Mouse (Mus musculus): ENCODE measurements at regions not wholly inside any gene's neighbourhood (a gene's known extent, or its start where the extent isn't known, plus 50 kb on each side); places are given as distances from the start of the nearest gene placed in this dataset.

DNA sequence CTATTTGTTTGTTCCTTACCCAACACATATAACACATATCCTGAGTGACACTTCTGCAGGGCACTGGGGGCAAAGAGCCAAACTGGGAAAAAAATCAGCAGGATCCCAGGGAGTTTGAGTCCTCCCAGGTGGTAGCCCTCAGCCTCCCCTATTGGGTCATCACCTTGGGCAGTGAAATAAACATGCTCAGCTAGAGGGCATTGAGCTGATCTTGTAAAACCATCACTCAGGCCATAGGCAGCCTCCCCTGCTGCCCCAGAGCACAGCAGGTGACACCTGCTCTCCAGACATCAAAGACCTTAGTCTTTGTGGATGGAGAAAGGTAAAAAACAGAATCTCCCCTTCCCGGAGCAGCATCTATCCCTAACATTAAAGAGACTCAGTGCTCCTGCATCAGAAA is 57.0 kb upstream of the Acsl3 start:
- no peak overlapping the region for H3K27ac ChIP-seq
- H3K4me1 ChIP-seq (replicated peaks; ENCODE audit: insufficient read depth, low read length): no peaks in the 10 kb centered on the region
- no peaks in the 10 kb centered on the region for H3K9me3 ChIP-seq (replicated peaks; ENCODE audit: low read length)
- ATAC-seq (replicated peaks; ENCODE audit: low FRiP score, low read depth) (no peak; the same call in 1 of the 2 replicates), DNase-seq (ENCODE audit: low spot score) (peak; percentile 21)
- no peak overlapping the region for H3K4me2 ChIP-seq (ENCODE audit: low read length)
- no peak overlapping the region for H3K9ac ChIP-seq (ENCODE audit: low read depth, low read length)
- no peak overlapping the region for H3K4me3 ChIP-seq (replicated peaks; ENCODE audit: low read depth, low read length)
- H3K36me3 ChIP-seq (ENCODE audit: insufficient read depth, low read length): no peaks in the 10 kb centered on the region
- no peaks in the 10 kb centered on the region for H3K27me3 ChIP-seq (ENCODE audit: insufficient read depth, low read length)
- WGBS: 10% methylated on average over 1 of the region's 1 CpGs
- no peak for TF ChIP-seq CTCF (IDR thresholded peaks at IDR 0.05; ENCODE audit: low read depth)

DNA sequence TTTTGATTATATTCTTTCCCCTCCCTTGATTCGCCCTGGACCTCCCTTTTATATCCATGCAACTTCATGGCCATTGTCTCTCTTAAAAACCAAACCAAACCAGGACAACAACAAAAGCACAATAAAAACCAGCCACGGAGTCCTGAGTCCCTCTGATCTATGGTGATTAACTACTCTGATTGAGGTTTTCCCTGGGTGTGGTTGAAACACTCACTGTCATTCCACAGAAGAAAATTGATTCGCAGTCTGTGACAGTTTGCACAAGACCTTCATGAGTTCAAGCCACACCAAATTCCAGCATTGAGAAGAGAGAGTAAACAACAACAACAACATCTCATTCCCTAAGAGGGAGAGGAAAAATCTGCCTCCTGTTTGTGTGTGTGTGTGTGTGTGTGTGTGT is 56.1 kb upstream of the Acsl3 start:
- Histone ChIP-seq H3K4me2 (ENCODE audit: low read length) (no peak overlapping the region), H3K4me1 (replicated peaks; ENCODE audit: insufficient read depth, low read length) (no peaks in the 10 kb centered on the region), H3K27me3 (ENCODE audit: insufficient read depth, low read length) (no peaks in the 10 kb centered on the region), H3K36me3 (ENCODE audit: insufficient read depth, low read length) (no peaks in the 10 kb centered on the region), H3K4me3 (replicated peaks; ENCODE audit: low read depth, low read length) (no peak overlapping the region), H3K9me3 (replicated peaks; ENCODE audit: low read length) (no peaks in the 10 kb centered on the region), H3K9ac (ENCODE audit: low read depth, low read length) (no peak overlapping the region), H3K27ac (no peak overlapping the region)
- ATAC-seq (replicated peaks; ENCODE audit: low FRiP score, low read depth) (no peak), DNase-seq (ENCODE audit: low spot score) (no peak)
- TF ChIP-seq CTCF (IDR thresholded peaks at IDR 0.05; ENCODE audit: low read depth): no peak
- WGBS: 33% methylated on average over 3 of the region's 3 CpGs

DNA sequence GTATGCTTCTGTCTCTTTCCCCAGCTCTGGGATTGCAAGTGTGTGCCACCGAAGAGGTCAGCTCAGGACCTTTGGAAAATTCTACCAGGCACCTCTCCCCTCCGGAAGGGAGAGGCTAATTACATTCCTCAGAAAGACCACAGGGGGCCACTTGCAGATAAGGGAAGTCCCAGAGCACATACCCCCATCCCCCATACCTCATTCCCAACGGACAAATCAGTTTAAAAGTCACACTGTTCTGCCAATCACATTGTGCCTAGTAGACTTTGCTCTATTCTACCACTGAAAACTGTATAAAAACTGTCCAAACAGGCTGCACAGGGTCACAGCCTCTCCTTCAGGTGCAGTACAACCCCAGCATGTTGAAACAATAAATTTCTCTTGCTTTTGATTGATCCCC is 55.6 kb upstream of the Acsl3 start:
- H3K9me3 ChIP-seq (replicated peaks; ENCODE audit: low read length): no peaks in the 10 kb centered on the region
- ATAC-seq (replicated peaks; ENCODE audit: low FRiP score, low read depth) (no peak), DNase-seq (ENCODE audit: low spot score) (no peak)
- no peak overlapping the region for H3K27ac ChIP-seq
- 10% methylated on average over 3 of the region's 3 CpGs for WGBS
- H3K4me2 ChIP-seq (ENCODE audit: low read length): no peak overlapping the region
- no peaks in the 10 kb centered on the region for H3K4me1 ChIP-seq (replicated peaks; ENCODE audit: insufficient read depth, low read length)
- H3K4me3 ChIP-seq (replicated peaks; ENCODE audit: low read depth, low read length): no peak overlapping the region
- H3K27me3 ChIP-seq (ENCODE audit: insufficient read depth, low read length): no peaks in the 10 kb centered on the region
- TF ChIP-seq CTCF (IDR thresholded peaks at IDR 0.05; ENCODE audit: low read depth): no peak
- no peak overlapping the region for H3K9ac ChIP-seq (ENCODE audit: low read depth, low read length)
- H3K36me3 ChIP-seq (ENCODE audit: insufficient read depth, low read length): no peaks in the 10 kb centered on the region

DNA sequence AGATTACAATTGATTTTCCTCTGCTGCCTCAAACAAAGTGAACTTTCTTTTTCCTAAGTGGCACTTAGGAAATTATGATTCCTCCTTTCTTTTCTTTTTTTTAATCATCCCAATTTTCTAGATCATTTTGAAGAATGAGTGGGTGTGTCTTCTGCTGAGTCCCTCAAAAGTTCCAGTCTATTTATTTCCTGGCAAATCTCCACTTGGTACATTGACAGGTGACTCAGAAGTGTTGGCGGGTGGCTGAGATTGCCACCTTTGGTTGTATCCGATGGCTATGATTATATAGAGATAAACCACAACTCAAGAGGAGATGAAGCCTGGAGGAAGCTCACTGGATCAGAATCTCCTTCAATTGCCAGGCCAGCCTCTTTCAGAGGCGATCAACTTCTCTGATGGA is 54.7 kb upstream of the Acsl3 start:
- H3K9me3 ChIP-seq (replicated peaks; ENCODE audit: low read length): no peaks in the 10 kb centered on the region
- H3K9ac ChIP-seq (ENCODE audit: low read depth, low read length): no peak overlapping the region
- H3K27ac ChIP-seq: no peak overlapping the region
- H3K4me3 ChIP-seq (replicated peaks; ENCODE audit: low read depth, low read length): no peak overlapping the region
- no peaks in the 10 kb centered on the region for H3K36me3 ChIP-seq (ENCODE audit: insufficient read depth, low read length)
- ATAC-seq (replicated peaks; ENCODE audit: low FRiP score, low read depth) (no peak), DNase-seq (ENCODE audit: low spot score) (no peak)
- H3K4me1 ChIP-seq (replicated peaks; ENCODE audit: insufficient read depth, low read length): no peaks in the 10 kb centered on the region
- H3K4me2 ChIP-seq (ENCODE audit: low read length): no peak overlapping the region
- 90% methylated on average over 3 of the region's 3 CpGs for WGBS
- H3K27me3 ChIP-seq (ENCODE audit: insufficient read depth, low read length): no peaks in the 10 kb centered on the region
- no peak for TF ChIP-seq CTCF (IDR thresholded peaks at IDR 0.05; ENCODE audit: low read depth)

- no peak overlapping the region for H3K9ac ChIP-seq (ENCODE audit: low read depth, low read length)
- H3K4me1 ChIP-seq (replicated peaks; ENCODE audit: insufficient read depth, low read length): no peaks in the 10 kb centered on the region
- H3K4me2 ChIP-seq (ENCODE audit: low read length): no peak overlapping the region
- ATAC-seq (replicated peaks; ENCODE audit: low FRiP score, low read depth): no peak
- H3K9me3 ChIP-seq (replicated peaks; ENCODE audit: low read length): no peaks in the 10 kb centered on the region
- TF ChIP-seq CTCF (IDR thresholded peaks at IDR 0.05; ENCODE audit: low read depth): no peak
- no peak overlapping the region for H3K27ac ChIP-seq
- no peaks in the 10 kb centered on the region for H3K36me3 ChIP-seq (ENCODE audit: insufficient read depth, low read length)
- H3K4me3 ChIP-seq (replicated peaks; ENCODE audit: low read depth, low read length): no peak overlapping the region
- 77% methylated on average over 9 of the region's 9 CpGs for WGBS
- DNase-seq (ENCODE audit: low spot score): no peak
- no peaks in the 10 kb centered on the region for H3K27me3 ChIP-seq (ENCODE audit: insufficient read depth, low read length)
These were observed 52.6 kb upstream of the Acsl3 start for GRCm38 (mm10) chr1:78604820-78605550.

All from kidney, postnatal 0 days (tissue).